Mouse (Mus musculus) R1 (cell line): Measurements from ENCODE around the gene Krtdap.

ENCODE experiments used
- DNase-seq: peaks from one replicate; pipeline ENCODE4 v3.0.0-alpha.2; 2018; ENCODE audit warnings: low read depth, low spot score

Gene Krtdap

DNA sequence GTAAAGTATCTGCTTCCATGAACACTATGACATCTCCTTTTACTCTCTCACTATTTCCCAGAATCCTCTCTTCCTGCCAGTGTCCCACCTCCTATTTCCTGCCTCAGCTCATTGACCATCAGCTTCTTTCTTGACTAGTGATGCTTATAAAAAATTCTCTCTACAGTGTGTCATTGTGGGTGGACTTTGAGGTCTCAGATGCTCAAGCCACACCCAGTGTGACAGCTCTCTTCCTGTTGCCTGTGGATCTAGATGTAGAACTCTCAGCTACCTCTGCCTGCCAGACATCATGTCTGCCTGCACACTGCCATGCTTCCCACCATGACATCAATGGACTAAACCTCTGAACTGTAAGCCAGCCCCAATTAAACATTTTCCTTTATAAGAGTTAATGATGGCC lies 49.6 kb downstream of the Krtdap start:
- DNase-seq: no peak

DNA sequence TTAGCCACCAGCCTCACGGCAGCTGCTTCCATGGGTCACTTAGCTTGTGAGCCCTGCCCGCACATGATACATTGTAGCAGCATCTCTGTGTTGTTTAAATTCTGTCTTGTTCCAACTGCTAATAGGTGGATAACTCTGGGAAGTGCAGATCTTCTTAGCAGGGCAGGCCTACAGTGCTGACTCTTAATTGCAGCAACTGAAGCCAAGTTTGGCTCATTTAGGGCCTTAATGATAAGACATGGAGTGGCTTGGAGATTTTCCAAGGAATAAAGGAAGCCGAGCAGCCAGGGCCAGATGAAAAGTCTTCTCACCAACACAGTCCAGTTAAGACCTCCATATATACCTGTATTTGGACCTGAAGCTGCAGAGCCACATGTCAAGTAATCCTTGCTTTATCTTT lies 52.6 kb downstream of the Krtdap start:
- no peak for DNase-seq
